Mouse (Mus musculus): ENCODE results near the gene Capn12.

Gene Capn12

DNA sequence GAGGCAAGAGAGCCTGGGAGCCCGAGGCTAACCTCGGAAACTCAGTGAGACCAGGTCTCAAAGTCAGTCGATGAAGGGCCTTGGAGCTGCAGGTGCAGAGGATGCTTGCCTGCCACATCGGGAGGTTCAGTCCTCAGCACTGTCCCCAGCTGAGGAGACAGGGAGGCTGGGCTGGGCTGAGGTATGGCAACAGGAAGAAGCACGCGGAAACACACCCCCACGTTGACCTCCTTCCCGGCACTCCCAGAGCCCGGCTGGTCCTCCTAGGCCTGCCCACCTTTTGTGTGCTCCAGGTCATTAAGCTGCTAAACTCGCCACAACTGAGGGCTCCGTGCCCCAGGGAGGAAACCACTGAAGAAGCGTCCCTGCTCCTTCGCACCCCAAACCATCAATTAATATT lies at the start of gene Capn12:
TSS of gene Capn12 (plus strand) at position 224 of the 400 bp plus-strand sequence.
- no peak for DNase-seq

GRCm38 (mm10) chr7:28832137-28832536 lies 49.1 kb upstream of the Capn12 start:
- no peak for DNase-seq

GRCm38 (mm10) chr7:28833723-28834347 lies 47.4 kb upstream of the Capn12 start, which contains the start of gene Lgals4:
Lgals4 (plus strand) TSS chr7:28833854.
- no peak for DNase-seq

DNA sequence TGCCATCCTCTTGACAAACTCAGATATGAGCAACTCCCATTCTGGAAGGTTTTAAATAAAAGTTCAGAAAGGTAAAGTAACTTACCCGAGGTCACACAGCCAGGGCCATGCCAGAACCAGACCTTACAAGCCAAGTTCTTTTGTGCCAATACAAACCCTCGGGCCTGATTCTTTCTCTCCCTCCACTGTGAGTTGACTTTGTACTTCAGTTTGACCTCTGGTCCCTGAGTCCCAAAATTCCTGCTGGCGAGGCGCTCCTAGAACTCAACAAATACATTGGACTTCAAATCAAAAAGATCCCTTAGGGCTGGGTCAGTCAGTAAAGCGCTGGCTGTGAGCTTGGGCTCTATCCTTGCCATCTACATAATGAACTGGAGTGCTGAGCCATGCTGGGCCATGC lies 44.3 kb upstream of the Capn12 start:
- no peak for DNase-seq

GRCm38 (mm10) chr7:28838331-28838730 lies 42.9 kb upstream of the Capn12 start:
- DNase-seq, result peak; percentile 72 to 82

DNA sequence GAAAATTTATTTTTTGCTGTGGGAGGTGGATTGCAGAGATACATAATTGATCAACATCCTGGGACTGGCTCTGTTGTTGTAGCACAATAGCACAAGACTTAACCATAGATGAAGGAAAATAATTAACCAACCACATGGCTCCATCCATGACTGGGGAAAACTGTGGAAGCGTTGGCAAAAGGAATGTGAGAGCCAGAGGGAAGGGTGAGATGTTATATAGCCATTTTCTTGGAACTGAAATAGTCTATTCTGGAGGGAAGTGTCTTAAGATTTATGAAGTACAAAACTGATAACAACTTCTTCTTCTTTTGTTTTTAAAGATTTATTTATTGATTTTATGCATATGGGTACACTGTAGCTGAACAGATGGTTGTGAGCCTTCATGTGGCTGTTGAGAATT lies 33.9 kb upstream of the Capn12 start:
- DNase-seq, result no peak

GRCm38 (mm10) chr7:28849700-28850236 lies 31.5 kb upstream of the Capn12 start:
- no peak for DNase-seq

DNA sequence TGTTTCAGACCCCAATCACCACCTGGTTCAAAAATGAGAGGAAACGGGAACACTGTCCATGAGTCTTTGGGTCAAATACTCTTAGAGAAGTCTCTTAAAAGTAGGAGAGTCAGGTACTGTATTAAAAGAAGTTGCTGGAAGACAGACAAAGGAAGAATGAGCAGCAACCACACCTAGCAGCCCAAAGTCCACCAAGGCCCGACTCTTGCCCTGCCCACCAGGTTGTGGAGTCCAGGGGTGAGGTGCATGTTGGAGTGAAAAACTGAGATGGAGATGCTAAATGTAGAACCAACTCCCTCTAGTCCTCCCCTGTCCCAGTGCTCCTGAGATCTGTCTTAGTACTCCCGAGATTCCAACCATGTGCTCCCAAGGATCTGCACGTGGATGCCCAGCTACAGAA lies 30.6 kb upstream of the Capn12 start:
- DNase-seq, result no peak

DNA sequence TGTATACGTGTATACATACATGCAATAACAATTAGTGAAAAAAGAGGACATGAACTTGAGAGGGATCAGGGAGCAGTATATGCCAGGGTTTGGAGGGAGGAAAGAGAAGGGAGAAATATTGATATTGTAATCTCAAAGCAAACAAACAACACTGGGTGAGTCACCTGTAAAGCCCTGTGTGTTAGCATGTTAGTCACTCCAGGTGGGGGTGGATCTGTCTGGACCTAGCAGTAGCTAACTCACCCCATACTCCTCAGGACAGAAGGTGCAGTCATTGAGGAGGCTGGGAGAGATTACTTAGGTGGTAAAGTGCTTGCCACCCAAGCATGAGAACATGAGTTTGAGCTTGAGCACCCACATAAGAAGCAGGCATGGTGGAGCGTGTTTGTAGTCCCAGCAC lies 21.3 kb upstream of the Capn12 start:
- DNase-seq, result no peak

- no peak for DNase-seq
Measured at GRCm38 (mm10) chr7:28860898-28861297, 20.3 kb upstream of the Capn12 start.

GRCm38 (mm10) chr7:28862817-28863499 lies 18.3 kb upstream of the Capn12 start:
- DNase-seq, result no peak

DNA sequence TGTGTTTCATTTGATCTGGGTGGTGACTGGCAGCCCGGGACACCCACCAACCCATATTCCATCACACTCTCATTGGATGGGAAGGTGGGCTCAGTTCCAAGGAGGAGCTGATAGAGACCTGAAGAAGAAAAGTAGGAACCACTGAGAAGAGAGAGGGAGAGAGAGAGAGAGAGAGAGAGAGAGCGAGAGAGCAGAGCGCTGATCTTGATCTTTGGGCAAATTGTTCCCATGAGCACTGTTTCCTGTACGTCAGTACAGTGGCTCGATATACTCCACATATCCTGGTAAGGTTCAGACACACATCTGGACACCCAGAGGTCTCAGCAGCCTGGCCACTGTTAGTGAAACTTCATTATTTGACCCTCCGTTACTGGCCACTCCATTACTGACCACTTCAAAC lies 17.7 kb upstream of the Capn12 start, which contains the start of gene Lgals7:
TSS of gene Lgals7 (plus strand) at position 314 of the 400 bp plus-strand sequence.
- no peak for DNase-seq

- peak in 1 of 2 experiments; percentile 40 for DNase-seq
Measured at GRCm38 (mm10) chr7:28864288-28864750, 16.9 kb upstream of the Capn12 start.

GRCm38 (mm10) chr7:28865481-28866300 lies 15.5 kb upstream of the Capn12 start:
- peak; percentile 59 to 65 for DNase-seq

DNA sequence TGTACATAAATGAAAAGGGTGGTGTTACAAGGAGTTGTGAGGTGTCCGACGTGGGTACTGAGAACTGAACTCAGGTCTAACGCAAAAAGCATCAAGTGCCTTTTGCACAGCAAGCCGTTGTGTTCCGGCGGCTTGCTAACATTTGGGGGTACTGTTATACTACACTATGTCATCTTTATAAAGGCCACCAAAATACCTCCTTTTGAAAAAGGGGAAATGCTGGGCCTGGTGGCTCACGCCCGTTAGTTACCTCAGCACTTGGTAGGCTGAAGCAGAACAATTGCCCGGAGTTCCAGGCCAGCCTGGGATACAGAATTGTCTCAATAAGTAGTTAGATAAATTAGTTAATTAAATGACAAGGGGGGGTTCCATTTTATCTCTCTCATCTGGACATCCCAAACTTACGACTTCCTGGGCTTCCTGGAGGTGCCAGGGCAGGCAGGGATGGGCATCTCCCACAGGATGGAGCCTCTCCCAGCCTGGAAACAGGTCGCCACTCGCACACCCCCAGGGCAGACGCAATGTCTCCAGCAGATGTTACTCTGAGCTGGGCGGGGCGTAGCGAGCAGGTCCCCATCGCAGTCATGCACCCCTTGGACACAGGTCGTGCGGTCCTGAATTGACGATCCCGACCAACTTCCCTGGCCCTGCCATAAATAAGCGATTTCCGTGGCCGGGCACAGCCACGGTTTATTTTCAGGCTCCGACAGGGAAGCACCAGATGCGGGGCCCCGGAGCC lies 14.3 kb upstream of the Capn12 start:
- no peak for DNase-seq

DNA sequence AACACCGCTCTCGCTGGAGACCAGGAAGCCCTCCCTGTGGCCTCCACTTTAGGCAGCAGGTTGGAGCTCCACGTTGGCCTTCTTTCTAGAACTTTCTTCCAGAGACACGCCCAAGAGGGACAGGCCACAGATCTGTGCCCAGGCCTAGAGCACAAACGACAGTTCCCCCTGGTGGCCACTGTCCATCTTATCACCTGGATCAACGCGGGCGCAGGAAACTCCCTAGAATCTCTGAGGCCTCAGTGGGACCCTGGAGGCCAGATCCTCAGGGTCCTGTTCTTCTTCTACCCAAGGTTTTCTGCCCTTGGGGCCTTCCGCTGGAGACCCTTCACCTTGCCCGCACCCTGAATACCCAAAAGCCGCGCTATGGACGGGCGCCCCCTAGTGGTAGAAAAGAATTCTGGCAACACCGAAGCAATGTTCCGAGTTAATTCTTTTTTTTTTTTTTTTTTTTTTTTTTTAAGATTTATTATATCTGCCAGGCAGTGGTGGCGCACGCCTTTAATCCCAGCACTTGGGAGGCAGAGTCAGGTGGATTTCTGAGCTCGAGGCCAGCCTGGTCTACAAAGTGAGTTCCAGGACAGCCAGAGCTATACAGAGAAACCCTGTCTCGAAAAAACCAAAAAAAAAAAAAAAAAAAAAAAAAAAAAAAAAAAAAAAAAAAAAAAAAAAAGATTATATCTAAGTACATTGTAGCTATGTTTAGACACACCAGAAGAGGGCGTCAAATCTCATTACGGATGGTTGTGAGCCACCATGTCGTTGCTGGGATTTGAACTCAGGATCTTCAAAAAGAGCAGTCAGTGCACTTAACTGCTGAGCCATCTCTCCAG lies 13.5 kb upstream of the Capn12 start:
- peak; percentile 83 to 87 for DNase-seq

- no peak for DNase-seq
Measured at GRCm38 (mm10) chr7:28870901-28871664, 10.1 kb upstream of the Capn12 start.

GRCm38 (mm10) chr7:28874565-28874964 lies 6.7 kb upstream of the Capn12 start:
- no peak for DNase-seq

DNA sequence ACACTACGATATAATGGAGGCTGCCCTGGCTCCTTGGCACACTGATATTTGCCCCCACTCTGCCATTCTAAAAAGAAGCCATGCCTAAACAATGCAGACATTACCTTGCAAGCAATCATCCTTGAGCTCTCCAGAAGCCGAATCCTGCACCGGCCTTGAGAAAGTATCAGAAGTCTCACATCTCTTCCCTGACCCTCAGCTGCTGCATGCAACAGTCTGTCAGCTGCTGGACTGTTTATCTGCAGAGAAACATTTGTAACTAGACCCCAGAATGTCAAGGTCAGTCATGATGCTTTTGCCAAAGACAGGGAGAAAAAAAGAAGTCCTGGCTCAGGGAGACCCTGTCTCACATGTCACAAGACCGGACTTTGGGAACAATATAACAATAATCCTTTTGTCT lies 5.1 kb upstream of the Capn12 start:
- DNase-seq, result no peak

- DNase-seq, result no peak
Measured at GRCm38 (mm10) chr7:28877155-28877554, 4.1 kb upstream of the Capn12 start.

- DNase-seq, result no peak
Measured at GRCm38 (mm10) chr7:28877856-28878255, 3.4 kb upstream of the Capn12 start.
